Mouse (Mus musculus): ENCODE measurements around the gene Ube2g2.
"Not testable (repeated sequence)": the region's sequence is repeated elsewhere in the genome, so short reads cannot be mapped to it uniquely, and the experiment has no call there.

The Ube2g2 gene

GRCm38 (mm10) chr10:77636234-77636922, 14.3 kb downstream of the Ube2g2 start:
- no peak for DNase-seq (ENCODE audit: low read depth, low spot score)

GRCm38 (mm10) chr10:77638956-77639355, 16.9 kb downstream of the Ube2g2 start:
- no peak for DNase-seq (ENCODE audit: low read depth, low spot score)

GRCm38 (mm10) chr10:77643160-77643559, 21.1 kb downstream of the Ube2g2 start:
- no peak for DNase-seq (ENCODE audit: low read depth, low spot score)

GRCm38 (mm10) chr10:77645571-77645970, 23.5 kb downstream of the Ube2g2 start:
- no peak for DNase-seq (ENCODE audit: low read depth, low spot score)

- no peak for DNase-seq (ENCODE audit: low read depth, low spot score)
Measured at GRCm38 (mm10) chr10:77647461-77647860, 25.4 kb downstream of the Ube2g2 start.

- DNase-seq (ENCODE audit: low read depth, low spot score), result no peak
Measured at GRCm38 (mm10) chr10:77647901-77648300, 25.8 kb downstream of the Ube2g2 start.

- no peak for DNase-seq (ENCODE audit: low read depth, low spot score)
Measured at GRCm38 (mm10) chr10:77652046-77652445, 30.0 kb downstream of the Ube2g2 start.

GRCm38 (mm10) chr10:77658286-77658994, 36.4 kb downstream of the Ube2g2 start:
- DNase-seq (ENCODE audit: low read depth, low spot score), result no peak

GRCm38 (mm10) chr10:77663949-77664665, 42.0 kb downstream of the Ube2g2 start:
- DNase-seq (ENCODE audit: low read depth, low spot score), result peak; percentile 25

- DNase-seq (ENCODE audit: low read depth, low spot score), result no peak
Measured at GRCm38 (mm10) chr10:77666342-77666741, 44.3 kb downstream of the Ube2g2 start.

GRCm38 (mm10) chr10:77667402-77667801, 45.3 kb downstream of the Ube2g2 start:
- no peak for DNase-seq (ENCODE audit: low read depth, low spot score)

- DNase-seq (ENCODE audit: low read depth, low spot score), result no peak
Measured at GRCm38 (mm10) chr10:77670710-77671109, 48.6 kb downstream of the Ube2g2 start.

GRCm38 (mm10) chr10:77671519-77671918, 49.4 kb downstream of the Ube2g2 start:
- DNase-seq (ENCODE audit: low read depth, low spot score), result no peak

- no peak for DNase-seq (ENCODE audit: low read depth, low spot score)
Measured at GRCm38 (mm10) chr10:77673765-77674164, 51.7 kb downstream of the Ube2g2 start.

GRCm38 (mm10) chr10:77677562-77677961, 55.5 kb downstream of the Ube2g2 start:
- no peak for DNase-seq (ENCODE audit: low read depth, low spot score)

- DNase-seq (ENCODE audit: low read depth, low spot score), result no peak
Measured at GRCm38 (mm10) chr10:77682994-77683393, 60.9 kb downstream of the Ube2g2 start.

- no peak for DNase-seq (ENCODE audit: low read depth, low spot score)
Measured at GRCm38 (mm10) chr10:77684181-77684580, 62.1 kb downstream of the Ube2g2 start.

- DNase-seq (ENCODE audit: low read depth, low spot score), result no peak
Measured at GRCm38 (mm10) chr10:77685895-77686664, 64.0 kb downstream of the Ube2g2 start, which contains the start of gene Tspear. TSS of gene Tspear (plus strand) at chr10:77686569.

- DNase-seq (ENCODE audit: low read depth, low spot score), result no peak
Measured at GRCm38 (mm10) chr10:77687021-77687420, 64.9 kb downstream of the Ube2g2 start.

- not testable (repeated sequence) for DNase-seq (ENCODE audit: low read depth, low spot score)
Measured at GRCm38 (mm10) chr10:77690356-77690807, 68.3 kb downstream of the Ube2g2 start, which contains the start of gene Gm19402. TSS of gene Gm19402 (minus strand) at chr10:77690757.

Data from ES-CJ7 (cell line).